Mouse (Mus musculus) gastrocnemius, postnatal 14 days (tissue): Measurements from ENCODE around the gene Prdm11. TPM values are rescaled to one million over a fixed set of nuclear protein-coding genes. Genes with fewer than 3 reads are reported as not detected.

Experiments used
- DNase-seq: peaks from one replicate; pipeline ENCODE4 v3.0.0; 2021; ENCODE audit warnings: mixed read lengths
- intact Hi-C: fragments of 180-260 bp; cut with DNase I; formaldehyde crosslinking; loops from one replicate; pipeline ENCODE4 v1.15.1; 2025; ENCODE audit warnings: low total_unique reads
- total RNA-seq, 2 experiments: library from RNA; stranded (reverse); gene quantifications; 2 replicates each; pipeline ENCODE4 v1.2.3; 2021

The Prdm11 gene
- total RNA-seq, 2 experiments from 2014 or later, result 1.6 to 1.9 TPM

- intact Hi-C loops, result no loop called here
- DNase-seq, result no peak
Observed at GRCm38 (mm10) chr2:92945125-92945746, 100.7 kb downstream of the Prdm11 start.

DNA sequence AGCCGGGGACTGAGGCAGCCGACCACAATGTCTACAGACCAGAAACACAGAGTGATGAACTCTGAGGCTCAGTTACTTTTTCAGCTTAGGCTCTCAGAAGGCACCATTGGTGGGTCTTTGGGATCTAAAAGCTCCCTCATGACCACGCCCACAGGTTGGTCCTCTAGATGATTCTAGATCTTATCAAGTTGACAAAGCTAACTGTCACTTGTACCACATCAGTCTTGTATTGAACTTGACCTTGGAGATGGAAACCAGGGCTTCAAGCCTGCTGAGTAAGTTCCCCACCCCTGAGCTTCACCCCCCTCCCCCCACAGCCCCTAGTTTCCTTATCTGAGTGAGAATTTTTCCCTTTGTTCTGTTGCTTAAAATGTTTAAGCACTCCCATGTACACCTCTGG, 101.6 kb downstream of the Prdm11 start:
- no peak for DNase-seq
- intact Hi-C loops, result no loop called here

DNA sequence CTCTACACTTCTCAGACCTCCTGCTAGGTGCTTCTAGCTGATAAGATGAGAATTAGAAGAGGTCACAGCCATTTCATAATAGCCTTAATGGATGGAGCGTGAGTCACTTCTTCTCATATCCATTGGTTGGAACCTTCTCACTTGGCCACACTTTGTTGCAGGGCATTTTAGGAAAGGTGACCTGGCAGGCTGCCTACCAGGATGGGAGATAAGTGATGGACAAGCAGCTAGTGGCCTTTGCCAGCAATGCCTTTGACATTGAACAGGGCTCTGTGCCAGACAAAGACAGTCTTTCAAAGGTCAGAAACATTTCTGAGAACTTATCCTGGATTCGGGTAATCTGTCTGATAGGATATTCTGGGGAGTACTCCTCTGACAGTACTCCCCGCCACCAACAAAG, 102.6 kb downstream of the Prdm11 start:
- intact Hi-C loops, result no loop called here
- no peak for DNase-seq

- intact Hi-C loops, result no loop called here
- DNase-seq, result no peak
Observed at GRCm38 (mm10) chr2:92941463-92941862, 104.5 kb downstream of the Prdm11 start.

DNA sequence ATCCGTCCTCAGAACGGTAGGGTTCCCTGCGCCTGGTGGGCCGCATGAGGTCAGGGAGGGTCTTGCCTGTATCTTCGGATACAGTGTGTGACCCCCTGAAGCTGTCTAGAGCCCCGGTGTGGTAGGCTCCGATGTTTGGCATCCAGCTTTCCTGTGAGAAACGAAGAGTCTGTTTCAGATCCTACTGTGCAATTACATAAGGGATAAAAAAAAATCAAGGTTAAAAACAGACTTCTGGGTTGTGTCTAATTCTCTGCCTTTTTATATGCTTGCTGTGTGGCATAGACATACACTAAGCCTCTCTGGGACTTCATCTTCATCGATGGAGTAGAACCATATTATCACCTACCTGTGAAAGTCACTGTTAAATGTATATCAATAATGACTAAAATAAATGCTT, 105.0 kb downstream of the Prdm11 start:
- intact Hi-C loops, result no loop called here
- DNase-seq, result no peak

- no peak for DNase-seq
Observed at GRCm38 (mm10) chr2:92938827-92939226, 107.1 kb downstream of the Prdm11 start.

GRCm38 (mm10) chr2:92938063-92938462, 107.9 kb downstream of the Prdm11 start:
- intact Hi-C loops, result no loop called here
- DNase-seq, result no peak

More at GRCm38 (mm10) chr2:92938827-92939226, 107.1 kb downstream of the Prdm11 start:
- intact Hi-C loops, result no loop called here

- no peak for DNase-seq
- intact Hi-C loops, result no loop called here
Observed at GRCm38 (mm10) chr2:92935483-92935882, 110.5 kb downstream of the Prdm11 start.

- intact Hi-C loops, result no loop called here
- no peak for DNase-seq
Observed at GRCm38 (mm10) chr2:92934312-92934982, 111.5 kb downstream of the Prdm11 start.

DNA sequence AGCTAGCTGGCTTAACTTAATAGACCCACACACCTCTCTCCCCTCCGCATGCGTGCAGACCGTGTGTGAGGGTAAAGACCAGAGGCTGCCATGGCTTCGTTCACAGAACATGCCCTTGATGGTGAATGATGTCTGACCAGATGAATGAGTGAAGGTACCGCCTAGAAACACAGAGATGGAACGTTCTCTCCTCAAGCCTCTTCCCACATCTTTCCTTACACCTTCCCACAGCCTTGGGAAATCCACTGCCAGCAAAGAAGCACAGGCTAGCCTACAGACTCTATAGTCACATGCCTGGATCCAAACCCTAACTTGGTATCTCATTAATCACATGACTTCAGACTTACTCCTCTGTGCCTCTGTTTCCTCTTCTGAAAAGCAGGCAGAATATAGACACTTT, 112.6 kb downstream of the Prdm11 start:
- intact Hi-C loops, result no loop called here
- DNase-seq, result no peak

DNA sequence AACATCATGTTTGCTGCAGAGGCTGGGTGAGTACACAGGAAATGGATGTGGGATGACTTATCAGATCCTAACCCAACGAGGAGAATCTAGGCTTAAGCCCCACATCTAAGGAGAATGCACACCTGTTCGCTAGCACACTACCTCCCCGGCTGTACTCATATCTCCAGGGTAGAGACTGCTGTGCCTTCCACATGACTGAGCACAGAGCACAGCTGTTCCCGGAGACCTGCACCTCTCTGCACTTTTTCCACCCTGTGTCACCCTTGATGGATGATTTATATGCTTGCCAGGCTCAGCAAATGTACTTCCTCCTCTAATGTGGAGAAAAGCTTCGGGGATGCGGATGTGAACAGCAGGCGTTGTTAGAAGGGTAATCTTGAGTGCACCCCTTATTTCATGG, 114.9 kb downstream of the Prdm11 start:
- DNase-seq, result no peak
- intact Hi-C loops, result no loop called here

DNA sequence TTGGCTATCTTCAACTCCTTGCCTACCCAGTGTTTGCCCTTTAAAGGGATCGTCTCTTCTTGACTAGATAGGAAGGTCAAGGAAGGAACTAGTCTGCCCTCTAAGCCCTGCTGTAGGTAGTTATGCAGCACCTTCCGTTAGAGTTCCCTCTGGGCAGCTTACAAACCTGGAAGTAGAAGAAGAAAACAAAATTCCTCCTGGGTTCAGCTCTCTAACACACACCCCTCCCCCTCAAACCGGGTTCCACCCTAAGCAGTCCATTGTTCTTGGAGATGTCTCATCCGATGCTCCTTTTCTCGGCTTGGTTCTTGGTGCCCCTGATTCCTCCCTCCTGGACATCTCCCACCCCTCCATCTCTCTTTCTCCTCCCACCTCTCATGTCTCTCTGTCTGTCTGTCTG, 116.3 kb downstream of the Prdm11 start:
- no peak for DNase-seq
- intact Hi-C loops, result no loop called here

GRCm38 (mm10) chr2:92924677-92925259, 121.2 kb downstream of the Prdm11 start:
- intact Hi-C loops, result no loop called here
- DNase-seq, result no peak

GRCm38 (mm10) chr2:92920709-92921108, 125.3 kb downstream of the Prdm11 start:
- DNase-seq, result no peak
- intact Hi-C loops, result no loop called here

DNA sequence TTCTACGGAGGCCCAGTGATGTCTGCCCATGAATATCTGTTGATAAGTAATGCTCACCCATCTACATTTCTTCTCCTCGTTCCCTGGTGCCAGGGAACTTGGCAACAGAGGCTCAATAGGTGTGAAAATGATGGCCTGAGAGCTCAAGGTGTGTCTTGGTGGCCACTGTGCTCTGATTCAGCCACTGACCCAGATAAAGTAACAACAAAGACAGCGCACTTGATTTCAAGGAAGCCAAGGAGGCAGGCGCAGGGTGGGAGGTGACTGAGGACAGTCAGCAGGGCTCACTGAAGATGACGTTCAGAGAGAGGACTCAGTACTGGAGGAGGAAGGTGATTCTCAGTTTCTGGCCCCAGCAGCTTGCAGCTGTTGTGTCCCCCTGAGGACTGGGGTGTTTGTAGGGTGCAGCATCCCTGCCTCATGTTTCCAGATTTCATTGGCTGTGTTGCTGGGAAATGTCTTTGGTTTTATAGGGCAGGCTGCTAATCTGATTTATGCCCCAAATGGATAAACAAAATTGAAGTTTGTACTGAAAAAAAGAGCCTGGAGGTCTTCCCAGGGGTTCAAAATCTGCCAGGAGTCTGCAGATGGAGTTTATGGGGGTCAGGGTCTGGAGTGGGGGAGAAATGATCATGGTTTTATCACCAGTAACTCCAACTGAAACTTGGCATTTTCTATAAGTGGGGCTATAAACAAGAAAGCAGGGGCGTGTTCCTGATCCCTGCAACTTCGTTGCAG, 128.4 kb downstream of the Prdm11 start:
- intact Hi-C loops, result no loop called here
- DNase-seq, result no peak

GRCm38 (mm10) chr2:92915659-92916631, 130.0 kb downstream of the Prdm11 start:
- intact Hi-C loops, result no loop called here
- DNase-seq, result no peak
